Mouse (Mus musculus) limb, embryonic 12.5 days (tissue): ENCODE results near the gene Olfr467. TPM values are rescaled to one million over a fixed set of nuclear protein-coding genes. Genes with fewer than 3 reads are reported as not detected.
"Not testable (repeated sequence)": the region's sequence is repeated elsewhere in the genome, so short reads cannot be mapped to it uniquely, and the experiment has no call there.

ENCODE experiments used
- ATAC-seq: fragments of 200-750 bp; cut with Nextera tagmentation; 2 replicates; pipeline ENCODE4 v1.8.0; 2017; ENCODE audit warnings: low read depth, moderate TSS enrichment; ENCODE audit not compliant: insufficient number of reproducible peaks, insufficient read depth, low FRiP score, low TSS enrichment
- H3K27ac ChIP-seq: fragments of 300-500 bp; sonication (generic); 2 replicates; pipeline ENCODE4 v1.5.1; 2016; ENCODE audit warnings: mild to moderate bottlenecking, moderate library complexity
- H3K27me3 ChIP-seq: fragments of 300-500 bp; sonication (generic); 2 replicates; pipeline ENCODE4 v1.6.1; 2016; ENCODE audit warnings: mild to moderate bottlenecking, moderate library complexity
- H3K36me3 ChIP-seq: fragments of 300-500 bp; sonication (generic); 2 replicates; pipeline ENCODE4 v1.6.1; 2016; ENCODE audit warnings: mild to moderate bottlenecking, moderate library complexity
- H3K4me1 ChIP-seq: fragments of 300-500 bp; sonication (generic); replicated peaks from 2 replicates; pipeline ENCODE4 v1.6.1; 2016
- H3K4me2 ChIP-seq: fragments of 300-500 bp; sonication (generic); 2 replicates; pipeline ENCODE4 v1.6.1; 2016; ENCODE audit warnings: mild to moderate bottlenecking, moderate library complexity
- H3K4me3 ChIP-seq: fragments of 300-500 bp; sonication (generic); replicated peaks from 2 replicates; pipeline ENCODE4 v1.5.1; 2016; ENCODE audit warnings: mild to moderate bottlenecking
- H3K9ac ChIP-seq: fragments of 300-500 bp; sonication (generic); replicated peaks from 2 replicates; pipeline ENCODE4 v1.6.1; 2016; ENCODE audit warnings: mild to moderate bottlenecking, moderate library complexity
- H3K9me3 ChIP-seq: fragments of 300-500 bp; sonication (generic); 2 replicates; pipeline ENCODE4 v1.6.1; 2016; ENCODE audit warnings: mild to moderate bottlenecking, moderate library complexity
- WGBS: fragments of 180-500 bp; shearing (Covaris S2); methylation state at CpG from one replicate; pipeline ENCODE4 v1.1.7; 2016; 5-methylcytosine and 5-hydroxymethylcytosine counted together
- polyA plus RNA-seq: library from polyadenylated mRNA; unstranded; fragments of >200 nt; fragmentation: Nextera tagmentation; extraction: Ambion mirVana; gene quantifications from 2 replicates; pipeline ENCODE4 v1.2.1, GENCODE M21; 2016

The Olfr467 gene
- polyA plus RNA-seq: not detected in 2 replicates

- H3K27ac ChIP-seq: no peak within 1 kb of the TSS
- no peaks in the 10 kb centered on the region for H3K4me1 ChIP-seq
- 0 out of 2 replicates have a peak, but pooled peaks cover 3% of the 10 kb centered on the region for H3K9me3 ChIP-seq
- no peak within 1 kb of the TSS for H3K4me2 ChIP-seq
- ATAC-seq: no peak
- no peak within 1 kb of the TSS for H3K4me3 ChIP-seq
- H3K27me3 ChIP-seq: no peaks in the 10 kb centered on the region
- no peak within 1 kb of the TSS for H3K9ac ChIP-seq
- H3K36me3 ChIP-seq: no peaks in the 10 kb centered on the region
Measured at GRCm38 (mm10) chr7:107811963-107812362, at the start of gene Olfr467. Gene Olfr467 (plus strand): TSS chr7:107812263.

GRCm38 (mm10) chr7:107770812-107771211, 41.3 kb upstream of the Olfr467 start:
- no peaks in the 10 kb centered on the region for H3K4me1 ChIP-seq
- H3K27me3 ChIP-seq: no peaks in the 10 kb centered on the region
- no peak overlapping the region for H3K27ac ChIP-seq
- no peak overlapping the region for H3K9ac ChIP-seq
- no peak overlapping the region for H3K4me2 ChIP-seq
- H3K4me3 ChIP-seq: no peak overlapping the region
- no peaks in the 10 kb centered on the region for H3K36me3 ChIP-seq
- 71% methylated on average over 6 of the region's 6 CpGs for WGBS
- no peaks in the 10 kb centered on the region for H3K9me3 ChIP-seq
- no peak for ATAC-seq

- Histone ChIP-seq H3K9ac (no peak overlapping the region), H3K4me1 (no peaks in the 10 kb centered on the region), H3K27me3 (no peaks in the 10 kb centered on the region), H3K4me2 (no peak overlapping the region), H3K36me3 (no peaks in the 10 kb centered on the region), H3K4me3 (no peak overlapping the region), H3K27ac (no peak overlapping the region), H3K9me3 (no peaks in the 10 kb centered on the region)
- ATAC-seq: no peak
- WGBS: 81% methylated on average over 1 of the region's 1 CpGs
Measured at GRCm38 (mm10) chr7:107778216-107778615, 33.8 kb upstream of the Olfr467 start.

GRCm38 (mm10) chr7:107779611-107780010, 32.5 kb upstream of the Olfr467 start:
- no peak for ATAC-seq
- no peaks in the 10 kb centered on the region for H3K36me3 ChIP-seq
- H3K27me3 ChIP-seq: no peaks in the 10 kb centered on the region
- no peak overlapping the region for H3K9ac ChIP-seq
- no peak overlapping the region for H3K4me2 ChIP-seq
- H3K4me3 ChIP-seq: no peak overlapping the region
- no peak overlapping the region for H3K27ac ChIP-seq
- no peaks in the 10 kb centered on the region for H3K9me3 ChIP-seq
- H3K4me1 ChIP-seq: no peaks in the 10 kb centered on the region
- WGBS: 42% methylated on average over 4 of the region's 4 CpGs

DNA sequence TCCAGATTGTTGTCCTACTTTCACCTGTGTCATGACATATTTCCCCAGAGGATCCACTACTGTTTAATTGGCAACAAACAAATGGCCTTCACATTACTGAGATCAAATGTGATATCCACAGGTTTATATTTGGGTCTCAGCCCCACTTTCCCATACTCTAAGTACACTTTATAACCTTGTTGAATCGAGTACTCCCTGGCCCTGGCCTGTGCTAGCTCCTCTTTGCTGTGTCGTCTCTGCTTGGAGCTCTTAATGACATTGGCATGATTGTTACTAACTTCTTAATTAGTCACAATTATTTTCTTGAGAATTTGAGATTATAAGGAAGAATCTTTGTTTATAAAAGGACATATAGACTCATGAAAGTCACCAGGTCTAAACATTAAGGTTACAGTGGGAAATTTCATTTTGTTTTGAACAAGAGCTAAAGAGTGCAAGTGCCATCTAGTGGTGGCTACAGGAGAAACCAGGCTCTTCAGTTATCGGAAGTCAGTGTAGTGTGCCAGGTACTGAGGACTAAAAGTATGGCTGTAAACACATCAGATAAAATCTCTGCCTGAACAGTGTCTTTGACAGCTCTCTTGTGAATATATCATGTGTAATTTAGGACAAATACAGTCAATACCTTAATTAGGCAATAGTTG, 24.0 kb upstream of the Olfr467 start:
- Histone ChIP-seq H3K4me2 (no peak overlapping the region), H3K27ac (no peak overlapping the region), H3K4me1 (no peaks in the 10 kb centered on the region), H3K9me3 (no peaks in the 10 kb centered on the region), H3K36me3 (no peaks in the 10 kb centered on the region), H3K9ac (no peak overlapping the region), H3K27me3 (no peaks in the 10 kb centered on the region), H3K4me3 (no peak overlapping the region)
- WGBS: 60% methylated on average over 3 of the region's 3 CpGs
- ATAC-seq: no peak

GRCm38 (mm10) chr7:107796500-107796899, 15.6 kb upstream of the Olfr467 start:
- Histone ChIP-seq H3K9me3 (no peaks in the 10 kb centered on the region), H3K36me3 (no peaks in the 10 kb centered on the region), H3K27ac (no peak overlapping the region), H3K4me2 (no peak overlapping the region), H3K27me3 (no peaks in the 10 kb centered on the region), H3K9ac (no peak overlapping the region), H3K4me1 (no peaks in the 10 kb centered on the region), H3K4me3 (no peak overlapping the region)
- WGBS: 82% methylated on average over 2 of the region's 2 CpGs
- ATAC-seq: no peak

DNA sequence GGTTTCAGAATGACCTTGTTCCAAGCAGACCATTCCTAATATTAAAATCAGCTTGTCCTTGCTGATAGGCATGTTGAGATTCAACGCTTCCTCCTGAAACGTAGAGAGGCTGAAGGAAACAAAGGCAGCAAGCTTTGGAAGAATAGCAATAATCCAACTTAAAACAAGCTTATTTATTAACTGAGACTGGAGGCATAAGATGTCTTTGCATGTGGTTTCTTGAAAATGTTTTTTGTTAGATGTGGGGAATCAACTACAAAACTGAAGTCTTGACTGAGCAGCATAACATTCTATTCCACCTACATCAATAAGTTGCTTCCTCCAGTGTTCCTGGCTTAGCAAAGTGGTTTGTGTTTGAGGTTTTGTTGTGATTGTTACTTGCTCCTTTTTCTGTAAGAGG, 11.0 kb upstream of the Olfr467 start, which contains the start of gene Ovch2:
Ovch2 (minus strand) TSS at position 101 of the 400 bp plus-strand sequence.
- Histone ChIP-seq H3K4me3 (no peak within 1 kb of the TSS), H3K9me3 (peaks cover 5% of the 10 kb centered on the region; the same call in 1 of the 2 replicates), H3K27ac (no peak within 1 kb of the TSS), H3K9ac (no peak within 1 kb of the TSS), H3K27me3 (no peaks in the 10 kb centered on the region), H3K4me2 (no peak within 1 kb of the TSS), H3K4me1 (no peaks in the 10 kb centered on the region), H3K36me3 (no peaks in the 10 kb centered on the region)
- no peak for ATAC-seq
- WGBS: 86% methylated on average over 2 of the region's 2 CpGs

GRCm38 (mm10) chr7:107802138-107802537, 9.9 kb upstream of the Olfr467 start:
- Histone ChIP-seq H3K27ac (0 out of 2 replicates have a peak overlapping the region, but pooled peaks have one; percentile 62), H3K4me2 (no peak overlapping the region), H3K9ac (no peak overlapping the region), H3K27me3 (no peaks in the 10 kb centered on the region), H3K4me3 (no peak overlapping the region), H3K36me3 (no peaks in the 10 kb centered on the region), H3K9me3 (peaks cover 12% of the 10 kb centered on the region; the same call in 1 of the 2 replicates), H3K4me1 (no peaks in the 10 kb centered on the region)
- ATAC-seq: no peak
- WGBS: 41% methylated on average over 3 of the region's 3 CpGs

DNA sequence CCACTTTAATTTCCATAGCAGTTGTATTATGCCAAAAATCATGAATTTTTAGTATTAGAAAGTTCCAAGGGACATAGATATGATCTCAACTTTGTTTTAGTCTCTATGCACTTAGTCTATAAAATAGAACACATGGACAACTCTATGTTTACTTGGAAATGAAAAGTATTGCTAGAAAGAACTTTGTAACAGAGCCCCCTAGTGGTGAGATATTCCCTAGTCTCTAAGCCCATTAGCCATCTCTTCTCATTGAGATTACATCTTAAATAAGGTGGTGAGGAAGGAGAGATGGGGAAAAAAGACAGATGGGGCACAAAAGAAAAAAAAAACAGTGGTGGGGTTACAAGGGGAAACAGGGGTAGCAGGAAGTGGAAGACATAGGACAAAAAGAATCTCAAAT, 7.4 kb downstream of the Olfr467 start:
- Histone ChIP-seq H3K27ac (no peak overlapping the region), H3K4me3 (no peak overlapping the region), H3K27me3 (no peaks in the 10 kb centered on the region), H3K9me3 (no peaks in the 10 kb centered on the region), H3K9ac (no peak overlapping the region), H3K4me2 (no peak overlapping the region), H3K4me1 (no peaks in the 10 kb centered on the region), H3K36me3 (no peaks in the 10 kb centered on the region)
- no peak for ATAC-seq

- H3K4me1 ChIP-seq, H3K9ac ChIP-seq, H3K9me3 ChIP-seq, H3K27ac ChIP-seq, H3K36me3 ChIP-seq, H3K27me3 ChIP-seq, ATAC-seq, H3K4me3 ChIP-seq, H3K4me2 ChIP-seq: not testable (repeated sequence)
- WGBS: 72% methylated on average over 2 of the region's 2 CpGs
Measured at GRCm38 (mm10) chr7:107823867-107824266, 11.8 kb downstream of the Olfr467 start.

DNA sequence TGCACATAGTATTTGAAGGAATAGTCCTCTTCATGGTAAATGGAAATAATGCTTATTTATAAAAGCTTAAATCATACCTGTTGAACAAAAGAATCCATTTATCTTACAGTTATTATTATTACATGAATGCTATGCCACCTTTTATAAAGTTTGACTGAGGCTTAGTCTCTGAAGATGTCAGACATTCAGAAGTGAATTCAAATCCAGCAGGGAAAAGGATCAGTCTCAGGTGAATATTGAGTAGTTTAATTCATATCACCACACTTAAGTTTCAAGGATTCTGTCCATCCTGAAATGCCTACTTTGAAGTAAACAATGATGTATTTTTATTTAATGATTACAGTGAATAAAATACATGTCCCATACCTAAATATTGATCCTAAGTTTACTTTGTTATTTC, 13.4 kb downstream of the Olfr467 start, which contains the start of gene Olfr469:
Olfr469 (minus strand) TSS at position 101 of the 400 bp plus-strand sequence.
- H3K36me3 ChIP-seq, H3K4me3 ChIP-seq, H3K9me3 ChIP-seq, ATAC-seq, H3K9ac ChIP-seq, H3K4me2 ChIP-seq, H3K4me1 ChIP-seq, H3K27ac ChIP-seq, H3K27me3 ChIP-seq: not testable (repeated sequence)

- no peaks in the 10 kb centered on the region for H3K4me1 ChIP-seq
- no peak for ATAC-seq
- H3K4me3 ChIP-seq: no peak overlapping the region
- H3K4me2 ChIP-seq: no peak overlapping the region
- no peak overlapping the region for H3K27ac ChIP-seq
- no peaks in the 10 kb centered on the region for H3K9me3 ChIP-seq
- no peaks in the 10 kb centered on the region for H3K36me3 ChIP-seq
- no peak overlapping the region for H3K9ac ChIP-seq
- no peaks in the 10 kb centered on the region for H3K27me3 ChIP-seq
- 77% methylated on average over 1 of the region's 1 CpGs for WGBS
Measured at GRCm38 (mm10) chr7:107841719-107842118, 29.7 kb downstream of the Olfr467 start.
